Mouse (Mus musculus) testis, adult 2 months (tissue): ENCODE results near the gene Ap1m2.

Experiments used
- CTCF ChIP-seq: fragments of 200-500 bp; IDR thresholded peaks from 2 replicates; pipeline ENCODE4 v1.5.1; 2012; ENCODE audit warnings: low read depth, mild to moderate bottlenecking, inconsistent platforms, low read length, moderate library complexity; ENCODE audit not compliant: control insufficient read depth, insufficient read depth, insufficient replicate concordance
- POLR2A ChIP-seq: fragments of 200-500 bp; IDR thresholded peaks from 2 replicates; pipeline ENCODE4 v1.6.1; 2012; ENCODE audit warnings: low read depth, mild to moderate bottlenecking, inconsistent platforms, low read length, moderate library complexity; ENCODE audit not compliant: control insufficient read depth

GRCm38 (mm10) chr9:21249629-21250508 is 62.3 kb downstream of the Ap1m2 start:
- TF ChIP-seq POLR2A (no peak), CTCF (no peak)
